Mouse (Mus musculus) kidney, embryonic 14.5 days (tissue): ENCODE measurements around the gene Tesk1. TPM values are rescaled to one million over a fixed set of nuclear protein-coding genes. Genes with fewer than 3 reads are reported as not detected.
A peak's percentile ranks its signal among the peaks of the same experiment; 100 is the strongest.

ENCODE experiments used
- ATAC-seq: fragments of 200-750 bp; cut with Nextera tagmentation; 2 replicates; pipeline ENCODE4 v1.8.0; 2017; ENCODE audit warnings: moderate number of reproducible peaks, mild to moderate bottlenecking, moderate TSS enrichment, moderate library complexity; ENCODE audit not compliant: low FRiP score, low TSS enrichment
- H3K27ac ChIP-seq: fragments of 300-500 bp; sonication (generic); 2 replicates; pipeline ENCODE4 v1.5.1; 2014; ENCODE audit warnings: low read depth, mild to moderate bottlenecking, low read length, moderate library complexity, mixed read lengths
- H3K27me3 ChIP-seq: fragments of 300-500 bp; sonication (generic); 2 replicates; pipeline ENCODE4 v1.6.1; 2014; ENCODE audit warnings: mild to moderate bottlenecking, low read length; ENCODE audit not compliant: control insufficient read depth, insufficient read depth
- H3K36me3 ChIP-seq: fragments of 300-500 bp; sonication (generic); 2 replicates; pipeline ENCODE4 v1.6.1; 2014; ENCODE audit warnings: low read length, mixed read lengths; ENCODE audit not compliant: control insufficient read depth, insufficient read depth
- H3K4me1 ChIP-seq: fragments of 300-500 bp; sonication (generic); 2 replicates; pipeline ENCODE4 v1.6.1; 2014; ENCODE audit warnings: low read length, mixed read lengths; ENCODE audit not compliant: control insufficient read depth, insufficient read depth
- H3K4me2 ChIP-seq: fragments of 300-500 bp; sonication (generic); replicated peaks from 2 replicates; pipeline ENCODE4 v1.6.1; 2014; ENCODE audit warnings: low read depth, mild to moderate bottlenecking, low read length
- H3K4me3 ChIP-seq: fragments of 300-500 bp; sonication (generic); 2 replicates; pipeline ENCODE4 v1.5.1; 2014; ENCODE audit warnings: mild to moderate bottlenecking, low read length
- H3K9ac ChIP-seq: fragments of 300-500 bp; sonication (generic); 2 replicates; pipeline ENCODE4 v1.6.1; 2014; ENCODE audit warnings: low read depth, mild to moderate bottlenecking, low read length, moderate library complexity
- H3K9me3 ChIP-seq: fragments of 300-500 bp; sonication (generic); 2 replicates; pipeline ENCODE4 v1.6.1; 2016; ENCODE audit warnings: low read length; ENCODE audit not compliant: control insufficient read depth
- WGBS: fragments of 180-500 bp; shearing (Covaris S2); extraction: QIAGEN DNeasy Blood & Tissue Kit; methylation state at CpG from one replicate; pipeline ENCODE4 v1.1.7; 2014; 5-methylcytosine and 5-hydroxymethylcytosine counted together
- polyA plus RNA-seq: library from polyadenylated mRNA; unstranded; fragments of >200 nt; fragmentation: Nextera tagmentation; extraction: Ambion mirVana; gene quantifications from 2 replicates; pipeline ENCODE4 v1.2.1, GENCODE M21; 2014

The Tesk1 gene
- 11.4 and 14.9 TPM in 2 replicates for polyA plus RNA-seq

DNA sequence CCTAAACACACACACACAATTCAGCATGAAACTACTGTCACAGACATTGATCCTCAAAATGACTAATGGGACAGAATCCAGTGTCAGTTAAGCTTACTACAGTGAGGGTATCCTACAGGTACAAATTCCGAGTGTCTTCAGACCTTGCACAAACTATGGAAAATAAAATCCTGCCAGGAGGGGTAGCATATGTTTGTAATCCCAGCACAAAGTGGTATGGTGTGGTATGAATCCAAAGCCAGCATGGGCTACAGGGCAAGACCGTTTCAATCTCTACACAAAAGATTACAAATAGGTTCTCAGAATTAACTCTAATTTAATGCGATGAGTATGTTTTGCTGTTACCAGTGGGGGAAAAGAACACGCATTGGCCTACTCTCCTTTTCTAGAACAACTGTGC is at the start of gene Tesk1:
Gene Tesk1 (plus strand): TSS at position 301 of the 400 bp plus-strand sequence.
- Histone ChIP-seq H3K4me1 (peaks cover 10% of the 10 kb centered on the region), H3K27me3 (no peaks in the 10 kb centered on the region), H3K9me3 (no peaks in the 10 kb centered on the region), H3K4me3 (peak within 1 kb of the TSS; percentile 96), H3K36me3 (peaks cover 20% of the 10 kb centered on the region), H3K27ac (peak within 1 kb of the TSS; percentile 93), H3K9ac (peak within 1 kb of the TSS; percentile 99), H3K4me2 (peak within 1 kb of the TSS; percentile 71)
- ATAC-seq = no peak
- 33% methylated on average over 4 of the region's 4 CpGs for WGBS

DNA sequence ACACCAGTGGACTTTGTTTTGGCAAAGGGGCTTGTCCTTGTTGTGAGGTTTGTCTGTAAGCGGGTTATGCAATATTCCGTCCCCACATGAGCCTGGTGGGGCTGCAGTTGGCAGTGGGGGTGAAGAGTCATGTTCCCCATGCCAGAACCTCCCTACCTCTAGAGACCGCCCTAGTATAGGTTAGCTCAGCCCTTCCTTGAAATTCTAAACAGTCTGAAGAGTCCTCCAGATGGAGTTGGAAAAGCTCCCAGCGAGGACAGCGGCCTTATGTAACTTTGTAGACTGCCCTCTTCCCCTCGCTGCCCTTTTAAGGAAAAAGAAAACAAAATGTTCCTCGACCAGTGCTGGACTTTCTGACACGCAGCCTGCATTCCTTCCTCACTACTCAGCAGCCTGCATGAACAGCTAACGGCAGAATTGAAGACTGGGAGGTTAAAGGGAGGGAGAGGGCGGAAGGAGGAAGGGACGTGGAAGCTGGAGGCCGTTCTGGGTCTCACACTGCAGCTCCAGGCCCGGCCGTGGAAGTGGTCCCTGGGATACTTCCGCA is 47.3 kb upstream of the Tesk1 start:
- peak; percentile 90 for ATAC-seq

DNA sequence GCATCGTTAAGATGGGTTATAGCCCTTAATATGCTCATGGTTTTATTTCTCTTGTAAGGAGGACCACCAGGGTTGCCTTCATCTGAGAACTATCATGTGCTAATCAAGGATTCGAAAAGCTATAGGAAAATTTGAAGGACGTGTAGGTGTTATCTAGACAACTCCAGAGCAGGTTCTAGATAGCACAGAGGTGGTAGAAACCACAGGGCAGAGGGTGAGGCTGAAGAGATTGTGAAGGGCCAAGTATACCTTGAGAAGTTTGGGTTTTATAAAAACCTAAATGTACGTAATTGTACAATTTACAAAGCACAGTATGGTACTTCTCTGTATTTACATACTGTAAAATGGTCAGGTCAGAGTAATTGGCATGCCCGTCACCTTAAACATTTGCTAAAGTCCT is 46.6 kb upstream of the Tesk1 start:
- 81% methylated on average over 5 of the region's 5 CpGs for WGBS
- Histone ChIP-seq H3K27me3 (no peaks in the 10 kb centered on the region), H3K36me3 (no peaks in the 10 kb centered on the region), H3K27ac (peak overlapping the region; percentile 90), H3K4me1 (peaks cover 32% of the 10 kb centered on the region), H3K9me3 (no peaks in the 10 kb centered on the region), H3K4me2 (peak overlapping the region; percentile 19; the same call in 1 of the 2 replicates), H3K4me3 (no peak overlapping the region), H3K9ac (peak overlapping the region; percentile 23; the same call in 1 of the 2 replicates)
- no peak for ATAC-seq

More for the DNA sequence above, 47.3 kb upstream of the Tesk1 start:
- H3K4me1 ChIP-seq = peaks cover 25% of the 10 kb centered on the region
- H3K27me3 ChIP-seq = no peaks in the 10 kb centered on the region
- H3K4me2 ChIP-seq = peak overlapping the region; percentile 19; the same call in 1 of the 2 replicates
- H3K36me3 ChIP-seq = no peaks in the 10 kb centered on the region
- WGBS = 16% methylated on average over 15 of the region's 15 CpGs
- H3K9me3 ChIP-seq = no peaks in the 10 kb centered on the region
- no peak overlapping the region for H3K4me3 ChIP-seq
- peak overlapping the region; percentile 90 for H3K27ac ChIP-seq
- H3K9ac ChIP-seq = peak overlapping the region; percentile 23; the same call in 1 of the 2 replicates

DNA sequence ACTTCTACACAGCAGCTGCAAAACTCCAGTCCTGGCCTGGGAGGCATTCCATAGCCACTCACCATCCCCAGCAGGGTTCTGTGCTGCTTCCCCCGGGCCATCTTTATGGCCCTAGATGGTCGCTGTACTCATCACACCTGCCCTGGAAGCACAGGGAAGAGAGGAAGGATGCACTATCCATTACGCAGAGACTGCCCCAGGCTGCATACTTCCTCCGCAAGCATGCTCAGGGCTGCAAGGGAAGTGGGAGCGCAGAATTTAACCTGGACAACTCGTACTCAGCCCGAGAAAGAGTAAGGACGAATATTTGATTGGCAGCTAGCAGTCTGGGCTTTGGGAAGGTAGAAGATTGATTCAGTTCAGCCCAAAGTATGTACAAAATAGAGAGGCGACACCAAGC is 45.9 kb upstream of the Tesk1 start:
- Histone ChIP-seq H3K4me2 (no peak overlapping the region), H3K9ac (no peak overlapping the region), H3K27me3 (no peaks in the 10 kb centered on the region), H3K4me3 (no peak overlapping the region), H3K27ac (no peak overlapping the region), H3K9me3 (no peaks in the 10 kb centered on the region), H3K36me3 (no peaks in the 10 kb centered on the region), H3K4me1 (peaks cover 39% of the 10 kb centered on the region)
- 70% methylated on average over 9 of the region's 9 CpGs for WGBS
- ATAC-seq = no peak

DNA sequence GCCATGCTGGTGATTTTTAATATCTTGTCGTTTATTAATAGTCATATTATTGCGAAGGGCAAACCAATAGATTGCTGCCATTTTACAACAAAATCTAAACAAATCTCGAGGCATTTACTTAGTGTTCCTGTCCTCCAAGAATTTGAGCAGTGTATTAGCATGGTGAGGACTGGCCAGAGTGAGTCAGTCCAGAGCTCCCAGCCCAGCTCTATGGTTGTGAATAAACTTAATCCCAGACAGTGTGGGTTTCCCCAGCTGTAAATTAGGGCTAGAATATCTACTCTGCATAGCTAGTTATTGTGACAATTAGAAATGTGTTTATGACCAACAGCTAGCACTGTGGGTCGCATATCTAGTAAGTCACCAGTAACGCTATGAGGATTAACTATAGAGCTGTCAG is 45.4 kb upstream of the Tesk1 start:
- no peaks in the 10 kb centered on the region for H3K9me3 ChIP-seq
- H3K36me3 ChIP-seq = no peaks in the 10 kb centered on the region
- H3K4me1 ChIP-seq = peaks cover 44% of the 10 kb centered on the region
- no peak overlapping the region for H3K4me2 ChIP-seq
- WGBS = 86% methylated on average over 5 of the region's 5 CpGs
- no peaks in the 10 kb centered on the region for H3K27me3 ChIP-seq
- no peak for ATAC-seq
- H3K27ac ChIP-seq = no peak overlapping the region
- H3K9ac ChIP-seq = no peak overlapping the region
- no peak overlapping the region for H3K4me3 ChIP-seq

DNA sequence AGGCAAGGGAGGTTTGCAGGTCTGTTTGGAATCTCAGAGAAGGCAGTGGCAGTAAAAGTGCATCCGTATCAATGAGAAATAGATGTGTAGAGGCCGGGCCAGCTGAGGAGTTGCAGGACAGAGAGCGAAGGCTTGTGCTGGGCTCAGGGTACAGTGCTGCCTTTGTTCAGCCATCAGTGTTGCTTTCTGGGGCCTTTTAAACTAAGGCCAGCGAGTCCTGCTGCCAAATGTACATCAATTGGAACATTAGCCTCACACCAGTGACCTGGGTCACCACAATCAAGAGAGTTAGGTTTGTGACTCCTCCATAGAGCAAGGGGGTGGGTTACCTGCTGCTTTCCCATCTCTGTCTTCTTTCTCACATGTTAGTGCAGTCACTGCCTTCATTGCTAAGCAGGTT is 43.7 kb upstream of the Tesk1 start:
- no peak for ATAC-seq
- Histone ChIP-seq H3K9me3 (no peaks in the 10 kb centered on the region), H3K4me1 (peaks cover 48% of the 10 kb centered on the region), H3K27me3 (no peaks in the 10 kb centered on the region), H3K9ac (no peak overlapping the region), H3K4me2 (no peak overlapping the region), H3K4me3 (no peak overlapping the region), H3K36me3 (no peaks in the 10 kb centered on the region), H3K27ac (no peak overlapping the region)
- WGBS = 68% methylated on average over 4 of the region's 4 CpGs

DNA sequence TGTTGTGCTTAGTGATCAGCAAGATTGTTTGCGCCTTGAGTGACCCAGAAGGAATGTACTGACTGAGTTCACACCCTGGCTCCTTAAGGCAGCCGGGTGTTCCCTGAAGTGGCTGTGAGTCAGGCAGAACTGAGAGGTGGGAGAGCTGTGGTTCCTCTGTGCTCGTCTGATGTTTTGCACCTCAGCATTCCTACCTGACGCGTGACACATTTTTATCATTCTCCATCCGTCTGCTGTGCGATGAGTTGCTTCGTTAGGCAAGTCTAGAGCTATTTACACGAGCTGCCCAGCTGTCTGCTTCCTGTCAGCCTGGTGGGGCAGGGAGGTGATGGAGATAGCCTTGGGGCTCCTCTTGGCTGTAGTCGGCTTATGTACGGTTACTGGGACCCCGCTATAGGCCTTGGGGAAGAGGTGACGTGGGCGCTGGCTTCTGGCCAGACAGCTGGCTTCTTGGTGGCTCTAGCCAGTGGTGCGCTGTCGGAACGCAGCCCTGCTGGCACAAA is 42.9 kb upstream of the Tesk1 start:
- H3K27ac ChIP-seq = peak overlapping the region; percentile 33; the same call in 1 of the 2 replicates
- no peak overlapping the region for H3K4me3 ChIP-seq
- WGBS = 53% methylated on average over 17 of the region's 17 CpGs
- no peak for ATAC-seq
- no peak overlapping the region for H3K4me2 ChIP-seq
- H3K36me3 ChIP-seq = no peaks in the 10 kb centered on the region
- peaks cover 46% of the 10 kb centered on the region for H3K4me1 ChIP-seq
- H3K9ac ChIP-seq = no peak overlapping the region; the same call in 1 of the 2 replicates
- H3K9me3 ChIP-seq = no peaks in the 10 kb centered on the region
- H3K27me3 ChIP-seq = no peaks in the 10 kb centered on the region

DNA sequence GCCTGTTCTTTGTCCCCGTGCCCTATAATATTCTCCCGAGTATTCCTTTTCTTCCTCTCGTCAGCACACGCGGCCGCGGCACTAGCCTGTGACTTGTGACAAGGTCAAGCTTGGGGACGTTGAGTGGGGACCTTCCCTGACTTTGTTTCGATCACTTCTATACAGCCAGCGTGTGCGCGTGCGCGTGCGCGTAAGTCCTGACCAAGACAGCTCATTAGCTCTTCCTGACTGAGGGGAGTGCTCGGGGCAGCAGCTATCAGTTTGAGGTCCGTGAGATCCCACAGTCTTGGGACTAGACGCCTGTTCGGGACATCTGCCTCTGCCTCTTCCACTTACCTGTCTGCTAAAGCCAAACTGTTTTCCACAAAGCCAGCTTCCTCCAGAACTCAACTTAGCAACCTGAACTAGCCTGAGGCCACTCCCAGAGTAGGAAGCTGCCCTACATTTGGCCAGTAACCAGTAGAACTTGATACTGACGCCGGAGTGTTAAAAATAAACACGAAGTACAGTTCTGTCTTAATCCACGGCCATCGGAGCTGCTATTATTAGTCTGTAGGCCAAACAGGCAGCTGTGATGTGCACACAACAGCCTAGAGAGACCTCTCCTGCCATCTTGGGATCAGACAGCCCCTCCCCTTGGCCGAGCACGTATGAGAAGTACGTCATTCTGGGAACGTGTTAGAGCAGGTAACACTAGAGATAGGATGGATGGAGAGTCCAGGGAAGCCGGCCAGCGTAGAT is 42.2 kb upstream of the Tesk1 start:
- no peak overlapping the region for H3K9ac ChIP-seq

DNA sequence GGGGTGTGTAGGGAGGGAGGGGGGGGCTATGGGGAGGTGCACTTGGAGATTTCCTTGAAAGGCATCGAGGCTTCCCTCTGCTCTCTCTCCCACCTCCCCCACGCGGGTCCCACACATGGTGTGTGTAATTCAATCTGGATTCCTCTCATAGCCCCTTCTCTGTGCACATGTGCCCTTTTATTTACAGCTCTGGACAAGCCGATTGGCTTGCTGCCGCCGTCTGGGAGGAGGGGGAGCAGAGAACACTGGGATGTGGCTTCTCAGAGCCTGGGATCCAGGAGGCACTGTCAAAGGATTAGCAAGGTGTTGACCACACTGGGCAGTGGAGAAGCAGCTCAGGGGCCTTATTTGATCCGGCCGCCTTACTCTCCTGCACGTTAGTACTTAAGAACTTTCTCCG is 40.8 kb upstream of the Tesk1 start:
- Histone ChIP-seq H3K4me3 (no peak overlapping the region), H3K27me3 (no peaks in the 10 kb centered on the region), H3K27ac (peak overlapping the region; percentile 33; the same call in 1 of the 2 replicates), H3K36me3 (no peaks in the 10 kb centered on the region), H3K9me3 (no peaks in the 10 kb centered on the region), H3K9ac (no peak overlapping the region), H3K4me2 (peak overlapping the region; percentile 24), H3K4me1 (peaks cover 41% of the 10 kb centered on the region)
- ATAC-seq = peak; percentile 82
- 18% methylated on average over 10 of the region's 10 CpGs for WGBS

More for the DNA sequence above, 42.2 kb upstream of the Tesk1 start:
- Histone ChIP-seq H3K4me1 (peaks cover 40% of the 10 kb centered on the region), H3K27ac (peak overlapping the region; percentile 33), H3K4me3 (no peak overlapping the region), H3K27me3 (no peaks in the 10 kb centered on the region), H3K9me3 (no peaks in the 10 kb centered on the region), H3K36me3 (no peaks in the 10 kb centered on the region), H3K4me2 (no peak overlapping the region)
- ATAC-seq = no peak
- WGBS = 74% methylated on average over 31 of the region's 31 CpGs
